Mouse (Mus musculus) brain, embryonic 14.5 days (tissue): Measurements from ENCODE around the gene Ten1.

Experiments
- CTCF ChIP-seq: fragments of 200-500 bp; IDR thresholded peaks from 2 replicates; pipeline ENCODE4 v1.5.1; 2012; ENCODE audit warnings: inconsistent platforms, mild to moderate bottlenecking, moderate library complexity, borderline replicate concordance; ENCODE audit not compliant: insufficient read depth, insufficient read length; ENCODE audit errors: extremely low read depth
- POLR2A ChIP-seq: fragments of 200-500 bp; IDR thresholded peaks from 2 replicates; pipeline ENCODE4 v1.6.1; 2012; ENCODE audit warnings: mild to moderate bottlenecking, inconsistent platforms, borderline replicate concordance; ENCODE audit not compliant: poor library complexity, insufficient read depth, insufficient read length, severe bottlenecking; ENCODE audit errors: extremely low read depth

GRCm38 (mm10) chr11:116259461-116259860, 60.8 kb downstream of the Ten1 start:
- no peak for TF ChIP-seq CTCF
- no peak for TF ChIP-seq POLR2A
